Mouse (Mus musculus): ENCODE data around the gene Mtcp1. TPM values are rescaled to one million over a fixed set of nuclear protein-coding genes. Genes with fewer than 3 reads are reported as not detected.
A peak's percentile ranks its signal among the peaks of the same experiment; 100 is the strongest.

The Mtcp1 gene
- polyA plus RNA-seq (2015; fragmentation: Nextera tagmentation; extraction: Ambion mirVana): 6.4 and 7.3 TPM in 2 replicates

GRCm38 (mm10) chrX:75415936-75416785 is at the start of gene Mtcp1, which contains the start of the genes Cmc4 and Brcc3:
Gene Mtcp1 (minus strand): TSS chrX:75416588.
Gene Cmc4 (minus strand): TSS chrX:75416584.
Gene Brcc3 (plus strand): TSS chrX:75416628.
- 10% methylated on average over 52 of the region's 52 CpGs for WGBS
- Histone ChIP-seq H3K4me2 (ENCODE audit: low read depth, low read length) (peak within 1 kb of the TSS; percentile 73), H3K9ac (ENCODE audit: low read length) (peak within 1 kb of the TSS; percentile 79), H3K9me3 (replicated peaks; ENCODE audit: control insufficient read depth, low read length) (no peaks in the 10 kb centered on the region), H3K27ac (ENCODE audit: low read length) (peak within 1 kb of the TSS; percentile 93), H3K4me3 (ENCODE audit: low read length) (peak within 1 kb of the TSS; percentile 67), H3K27me3 (ENCODE audit: control insufficient read depth, insufficient read depth, low read length) (no peaks in the 10 kb centered on the region), H3K36me3 (ENCODE audit: control insufficient read depth, insufficient read depth) (no peaks in the 10 kb centered on the region), H3K4me1 (ENCODE audit: control insufficient read depth, insufficient read depth, low read length) (no peaks in the 10 kb centered on the region)
- peak; percentile 99 for ATAC-seq (replicated peaks; ENCODE audit: extremely low read depth, insufficient read depth, low FRiP score)

DNA sequence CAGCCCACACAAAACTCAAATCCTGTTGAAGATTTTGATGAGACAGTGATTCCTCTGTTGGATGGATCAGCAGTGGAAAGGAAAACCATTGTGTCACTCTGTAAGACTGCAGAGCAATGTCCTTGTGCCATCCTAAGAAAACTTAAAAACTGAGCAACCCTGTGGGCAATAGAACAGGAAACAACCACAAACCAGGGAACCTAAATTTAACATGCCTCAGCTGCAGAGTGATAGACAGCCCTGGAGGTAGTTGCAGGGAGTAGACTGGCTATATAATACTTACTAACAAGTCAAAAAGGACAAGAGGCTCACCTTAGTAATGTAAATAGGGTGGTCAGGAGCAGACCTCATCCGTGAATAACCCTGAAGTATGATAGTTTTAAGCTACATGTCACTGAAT is 38.2 kb upstream of the Mtcp1 start:
- Histone ChIP-seq H3K4me3 (ENCODE audit: low read length) (no peak overlapping the region), H3K27ac (ENCODE audit: low read length) (no peak overlapping the region), H3K27me3 (ENCODE audit: control insufficient read depth, insufficient read depth, low read length) (no peaks in the 10 kb centered on the region), H3K4me1 (ENCODE audit: control insufficient read depth, insufficient read depth, low read length) (no peaks in the 10 kb centered on the region), H3K9ac (ENCODE audit: low read length) (no peak overlapping the region), H3K4me2 (ENCODE audit: low read depth, low read length) (no peak overlapping the region), H3K36me3 (ENCODE audit: control insufficient read depth, insufficient read depth) (peaks cover 11% of the 10 kb centered on the region; the same call in 1 of the 2 replicates), H3K9me3 (replicated peaks; ENCODE audit: control insufficient read depth, low read length) (no peaks in the 10 kb centered on the region)
- ATAC-seq (replicated peaks; ENCODE audit: extremely low read depth, insufficient read depth, low FRiP score): no peak
- 81% methylated on average over 1 of the region's 1 CpGs for WGBS

GRCm38 (mm10) chrX:75409711-75410110 is 6.7 kb downstream of the Mtcp1 start:
- 94% methylated on average over 1 of the region's 1 CpGs for WGBS
- Histone ChIP-seq H3K4me2 (ENCODE audit: low read depth, low read length) (no peak overlapping the region), H3K9me3 (replicated peaks; ENCODE audit: control insufficient read depth, low read length) (no peaks in the 10 kb centered on the region), H3K36me3 (ENCODE audit: control insufficient read depth, insufficient read depth) (no peaks in the 10 kb centered on the region), H3K4me1 (ENCODE audit: control insufficient read depth, insufficient read depth, low read length) (no peaks in the 10 kb centered on the region), H3K27ac (ENCODE audit: low read length) (no peak overlapping the region), H3K27me3 (ENCODE audit: control insufficient read depth, insufficient read depth, low read length) (no peaks in the 10 kb centered on the region), H3K4me3 (ENCODE audit: low read length) (no peak overlapping the region), H3K9ac (ENCODE audit: low read length) (no peak overlapping the region)
- ATAC-seq (replicated peaks; ENCODE audit: extremely low read depth, insufficient read depth, low FRiP score): no peak

DNA sequence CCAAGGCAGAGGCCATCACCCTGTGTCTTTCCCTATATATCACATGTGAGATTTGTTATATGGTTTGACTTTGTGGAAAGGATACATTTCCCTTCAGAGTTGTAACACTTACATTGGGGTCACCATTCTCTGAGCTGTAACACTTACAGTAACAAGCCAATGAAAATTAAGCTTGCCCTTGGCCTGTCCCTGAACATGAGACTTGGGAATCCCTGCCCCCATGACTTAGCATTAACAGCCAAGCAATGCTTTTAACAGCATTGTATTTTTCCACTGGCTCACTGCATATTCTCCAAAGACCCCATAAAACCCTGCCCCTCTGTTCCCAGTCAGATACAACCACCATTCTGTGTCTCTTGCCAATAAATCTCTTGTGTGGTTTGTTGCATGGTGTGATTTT is 13.0 kb downstream of the Mtcp1 start:
- ATAC-seq (replicated peaks; ENCODE audit: extremely low read depth, insufficient read depth, low FRiP score): no peak
- no peak overlapping the region for H3K9ac ChIP-seq (ENCODE audit: low read length)
- no peak overlapping the region for H3K27ac ChIP-seq (ENCODE audit: low read length)
- H3K4me3 ChIP-seq (ENCODE audit: low read length): no peak overlapping the region
- H3K9me3 ChIP-seq (replicated peaks; ENCODE audit: control insufficient read depth, low read length): no peaks in the 10 kb centered on the region
- peaks cover 2% of the 10 kb centered on the region; the same call in 1 of the 2 replicates for H3K36me3 ChIP-seq (ENCODE audit: control insufficient read depth, insufficient read depth)
- no peak overlapping the region for H3K4me2 ChIP-seq (ENCODE audit: low read depth, low read length)
- no peaks in the 10 kb centered on the region for H3K27me3 ChIP-seq (ENCODE audit: control insufficient read depth, insufficient read depth, low read length)
- no peaks in the 10 kb centered on the region for H3K4me1 ChIP-seq (ENCODE audit: control insufficient read depth, insufficient read depth, low read length)

- ATAC-seq (replicated peaks; ENCODE audit: extremely low read depth, insufficient read depth, low FRiP score): no peak
- WGBS: 67% methylated on average over 2 of the region's 2 CpGs
- no peaks in the 10 kb centered on the region for H3K27me3 ChIP-seq (ENCODE audit: control insufficient read depth, insufficient read depth, low read length)
Observed at GRCm38 (mm10) chrX:75402668-75403067, 13.7 kb downstream of the Mtcp1 start.

DNA sequence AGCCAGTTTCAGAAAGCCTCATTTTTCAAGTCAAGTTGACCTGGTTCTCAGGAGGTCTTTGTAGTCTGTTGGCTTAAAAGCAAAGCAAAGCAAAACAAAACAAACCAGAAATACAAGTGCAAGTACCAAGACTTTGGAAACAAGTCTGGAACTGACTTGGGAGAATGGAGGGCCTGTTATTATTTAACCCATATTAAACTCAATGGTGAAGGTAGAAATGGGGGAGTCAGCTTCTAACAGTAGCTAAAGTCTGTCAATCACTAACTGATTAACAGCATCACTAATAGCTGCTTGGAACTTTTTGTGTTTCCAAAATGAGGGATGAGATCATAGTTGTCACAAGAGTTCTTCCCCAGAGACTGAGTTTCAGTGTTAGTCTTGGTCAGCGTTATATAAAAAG is 16.9 kb downstream of the Mtcp1 start:
- Histone ChIP-seq H3K36me3 (ENCODE audit: control insufficient read depth, insufficient read depth) (peaks cover 8% of the 10 kb centered on the region; the same call in 1 of the 2 replicates), H3K4me3 (ENCODE audit: low read length) (no peak overlapping the region), H3K4me2 (ENCODE audit: low read depth, low read length) (no peak overlapping the region), H3K27ac (ENCODE audit: low read length) (no peak overlapping the region), H3K9ac (ENCODE audit: low read length) (no peak overlapping the region), H3K27me3 (ENCODE audit: control insufficient read depth, insufficient read depth, low read length) (no peaks in the 10 kb centered on the region), H3K4me1 (ENCODE audit: control insufficient read depth, insufficient read depth, low read length) (no peaks in the 10 kb centered on the region), H3K9me3 (replicated peaks; ENCODE audit: control insufficient read depth, low read length) (no peaks in the 10 kb centered on the region)
- ATAC-seq (replicated peaks; ENCODE audit: extremely low read depth, insufficient read depth, low FRiP score): no peak
- WGBS: 84% methylated on average over 1 of the region's 1 CpGs

More at GRCm38 (mm10) chrX:75402668-75403067, 13.7 kb downstream of the Mtcp1 start:
- Histone ChIP-seq H3K9ac (ENCODE audit: low read length) (no peak overlapping the region), H3K4me1 (ENCODE audit: control insufficient read depth, insufficient read depth, low read length) (no peaks in the 10 kb centered on the region), H3K27ac (ENCODE audit: low read length) (no peak overlapping the region), H3K36me3 (ENCODE audit: control insufficient read depth, insufficient read depth) (peaks cover 2% of the 10 kb centered on the region; the same call in 1 of the 2 replicates), H3K4me3 (ENCODE audit: low read length) (no peak overlapping the region), H3K4me2 (ENCODE audit: low read depth, low read length) (no peak overlapping the region), H3K9me3 (replicated peaks; ENCODE audit: control insufficient read depth, low read length) (no peaks in the 10 kb centered on the region)

GRCm38 (mm10) chrX:75382195-75382771 is 34.1 kb downstream of the Mtcp1 start, which contains the start of the genes Fundc2 and F8:
Gene Fundc2 (plus strand): TSS chrX:75382399.
Gene F8 (minus strand): TSS chrX:75382615.
- Histone ChIP-seq H3K36me3 (ENCODE audit: control insufficient read depth, insufficient read depth) (no peaks in the 10 kb centered on the region), H3K9ac (ENCODE audit: low read length) (peak within 1 kb of the TSS; percentile 81), H3K4me3 (ENCODE audit: low read length) (peak within 1 kb of the TSS; percentile 63), H3K4me2 (ENCODE audit: low read depth, low read length) (peak within 1 kb of the TSS; percentile 52), H3K9me3 (replicated peaks; ENCODE audit: control insufficient read depth, low read length) (no peaks in the 10 kb centered on the region), H3K4me1 (ENCODE audit: control insufficient read depth, insufficient read depth, low read length) (no peaks in the 10 kb centered on the region), H3K27me3 (ENCODE audit: control insufficient read depth, insufficient read depth, low read length) (no peaks in the 10 kb centered on the region), H3K27ac (ENCODE audit: low read length) (peak within 1 kb of the TSS; percentile 95)
- ATAC-seq (replicated peaks; ENCODE audit: extremely low read depth, insufficient read depth, low FRiP score): peak; percentile 93
- 10% methylated on average over 17 of the region's 25 CpGs for WGBS

- Histone ChIP-seq H3K9me3 (replicated peaks; ENCODE audit: control insufficient read depth, low read length) (no peaks in the 10 kb centered on the region), H3K4me1 (ENCODE audit: control insufficient read depth, insufficient read depth, low read length) (no peaks in the 10 kb centered on the region), H3K4me3 (ENCODE audit: low read length) (peak overlapping the region; percentile 63), H3K36me3 (ENCODE audit: control insufficient read depth, insufficient read depth) (no peaks in the 10 kb centered on the region), H3K4me2 (ENCODE audit: low read depth, low read length) (peak overlapping the region; percentile 52), H3K27ac (ENCODE audit: low read length) (peak overlapping the region; percentile 95), H3K27me3 (ENCODE audit: control insufficient read depth, insufficient read depth, low read length) (no peaks in the 10 kb centered on the region), H3K9ac (ENCODE audit: low read length) (no peak overlapping the region)
- no peak for ATAC-seq (replicated peaks; ENCODE audit: extremely low read depth, insufficient read depth, low FRiP score)
- 66% methylated on average over 5 of the region's 5 CpGs for WGBS
Observed at GRCm38 (mm10) chrX:75381699-75382098, 34.7 kb downstream of the Mtcp1 start.

GRCm38 (mm10) chrX:75381176-75381575 is 35.2 kb downstream of the Mtcp1 start:
- no peak overlapping the region for H3K9ac ChIP-seq (ENCODE audit: low read length)
- H3K4me3 ChIP-seq (ENCODE audit: low read length): no peak overlapping the region
- no peaks in the 10 kb centered on the region for H3K36me3 ChIP-seq (ENCODE audit: control insufficient read depth, insufficient read depth)
- H3K4me2 ChIP-seq (ENCODE audit: low read depth, low read length): no peak overlapping the region
- H3K9me3 ChIP-seq (replicated peaks; ENCODE audit: control insufficient read depth, low read length): no peaks in the 10 kb centered on the region
- no peak for ATAC-seq (replicated peaks; ENCODE audit: extremely low read depth, insufficient read depth, low FRiP score)
- no peaks in the 10 kb centered on the region for H3K27me3 ChIP-seq (ENCODE audit: control insufficient read depth, insufficient read depth, low read length)
- no peak overlapping the region for H3K27ac ChIP-seq (ENCODE audit: low read length)
- no peaks in the 10 kb centered on the region for H3K4me1 ChIP-seq (ENCODE audit: control insufficient read depth, insufficient read depth, low read length)
- 78% methylated on average over 1 of the region's 1 CpGs for WGBS
